Mouse (Mus musculus) WW6 (cell line): ENCODE measurements around the gene Zkscan3.
"Not testable (repeated sequence)": the region's sequence is repeated elsewhere in the genome, so short reads cannot be mapped to it uniquely, and the experiment has no call there.

Experiments
- DNase-seq: peaks from one replicate; pipeline ENCODE4 v3.0.0-alpha.2; 2013; ENCODE audit warnings: low read depth, low spot score

Gene Zkscan3

GRCm38 (mm10) chr13:21397486-21397885 is 5.1 kb downstream of the Zkscan3 start:
- DNase-seq: no peak

GRCm38 (mm10) chr13:21396048-21396447 is 6.5 kb downstream of the Zkscan3 start:
- not testable (repeated sequence) for DNase-seq

DNA sequence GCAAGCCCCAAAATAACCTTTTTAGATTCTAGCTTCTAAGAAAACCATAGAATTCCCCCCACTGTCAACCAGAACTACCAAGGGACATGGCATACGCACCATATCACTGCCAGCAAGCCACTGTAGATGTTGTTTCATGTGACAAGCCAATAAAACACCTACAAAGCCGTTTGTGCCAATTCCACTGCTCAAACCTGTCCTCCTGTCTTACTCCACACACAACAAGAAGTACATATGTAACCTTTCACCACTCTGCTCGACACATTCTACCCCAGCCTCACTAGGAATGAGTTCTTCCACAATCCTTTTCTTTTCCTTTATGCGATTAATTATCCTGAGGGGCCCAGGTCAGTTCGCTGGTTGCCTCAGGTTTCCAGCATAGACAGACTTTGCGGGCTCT is 6.9 kb downstream of the Zkscan3 start:
- DNase-seq: no peak

GRCm38 (mm10) chr13:21395211-21395610 is 7.3 kb downstream of the Zkscan3 start:
- DNase-seq: no peak

GRCm38 (mm10) chr13:21377773-21378172 is 24.8 kb downstream of the Zkscan3 start:
- DNase-seq: no peak

DNA sequence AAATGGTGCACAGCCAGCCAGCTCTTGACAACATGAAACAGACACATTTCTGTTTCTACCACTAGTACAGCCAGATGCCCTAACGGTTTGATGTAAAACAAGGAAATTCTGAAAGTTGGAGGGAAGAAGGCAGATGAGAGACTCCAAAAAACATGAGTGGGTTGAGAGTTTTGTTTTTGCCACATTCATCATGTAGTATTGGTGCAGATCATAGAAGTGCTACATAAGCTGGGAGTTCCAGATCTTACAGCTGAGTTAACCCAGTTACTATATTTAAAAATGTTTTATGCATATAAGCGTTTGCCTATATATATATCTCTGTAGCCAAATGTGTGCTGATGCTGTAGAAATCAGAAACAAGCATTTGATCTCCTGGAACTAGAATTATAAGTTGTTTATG is 29.9 kb downstream of the Zkscan3 start:
- no peak for DNase-seq

GRCm38 (mm10) chr13:21366635-21367034 is 35.9 kb downstream of the Zkscan3 start:
- no peak for DNase-seq

- DNase-seq: no peak
Measured at GRCm38 (mm10) chr13:21363719-21364118, 38.8 kb downstream of the Zkscan3 start.

- DNase-seq: peak; percentile 78
Measured at GRCm38 (mm10) chr13:21362621-21363248, 39.8 kb downstream of the Zkscan3 start, which contains the start of gene Zscan12. Gene Zscan12 (plus strand): TSS chr13:21362820.

DNA sequence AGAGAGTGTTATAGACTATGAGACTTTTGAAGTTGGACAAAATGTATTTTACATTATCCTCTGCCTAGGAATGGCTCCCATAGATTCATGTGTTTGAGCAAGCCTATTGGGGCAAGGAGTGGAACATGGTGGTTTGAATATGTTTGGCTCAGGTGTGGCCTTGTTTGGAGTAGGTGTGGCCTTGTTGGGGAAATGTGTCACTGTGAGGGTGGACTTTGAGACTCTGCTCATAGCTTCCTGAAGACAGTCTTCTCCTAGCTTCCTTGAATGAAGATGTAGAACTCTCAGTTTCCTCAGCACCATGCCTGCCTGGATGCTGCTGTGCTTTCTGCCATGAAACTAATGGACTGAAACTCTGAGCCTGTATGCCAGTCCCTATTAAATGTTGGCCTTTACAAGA is 52.0 kb downstream of the Zkscan3 start:
- no peak for DNase-seq

DNA sequence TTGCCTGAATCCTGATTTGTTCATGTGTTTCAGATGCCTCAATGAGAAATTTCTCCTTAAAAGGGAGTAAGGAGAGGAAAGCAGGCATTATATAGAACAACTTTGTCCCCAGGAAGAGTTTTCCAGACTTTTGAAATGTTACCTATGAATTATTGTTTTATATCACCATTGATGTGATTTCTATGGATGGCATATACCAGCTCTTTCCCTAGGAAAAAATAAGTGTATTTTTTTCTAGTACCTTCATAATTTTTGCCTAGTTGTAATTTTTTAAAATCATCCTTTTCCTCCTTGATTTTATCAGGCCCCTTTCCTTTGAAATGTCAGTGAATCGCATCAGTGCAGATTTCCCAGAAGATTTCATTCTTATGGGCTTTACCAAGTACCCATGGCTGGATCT is 55.9 kb downstream of the Zkscan3 start, which contains the start of gene Olfr1367:
TSS of gene Olfr1367 (plus strand) at position 301 of the 400 bp plus-strand sequence.
- no peak for DNase-seq
